Mouse (Mus musculus) lung, adult 18-20 months (tissue): ENCODE data around the gene Rps28.

ENCODE experiments used
- DNase-seq, 2 experiments: peaks; one replicate each; pipeline ENCODE4 v3.0.0; 2022; ENCODE audit warnings: mixed read lengths in 2 of 2

Gene Rps28

GRCm38 (mm10) chr17:33771617-33772016, 52.7 kb downstream of the Rps28 start:
- DNase-seq: no peak
